Mouse (Mus musculus): ENCODE measurements at regions not wholly inside any gene's neighbourhood (a gene's known extent, or its start where the extent isn't known, plus 50 kb on each side); places are given as distances from the start of the nearest gene placed in this dataset.
A peak's percentile ranks its signal among the peaks of the same experiment; 100 is the strongest.

DNA sequence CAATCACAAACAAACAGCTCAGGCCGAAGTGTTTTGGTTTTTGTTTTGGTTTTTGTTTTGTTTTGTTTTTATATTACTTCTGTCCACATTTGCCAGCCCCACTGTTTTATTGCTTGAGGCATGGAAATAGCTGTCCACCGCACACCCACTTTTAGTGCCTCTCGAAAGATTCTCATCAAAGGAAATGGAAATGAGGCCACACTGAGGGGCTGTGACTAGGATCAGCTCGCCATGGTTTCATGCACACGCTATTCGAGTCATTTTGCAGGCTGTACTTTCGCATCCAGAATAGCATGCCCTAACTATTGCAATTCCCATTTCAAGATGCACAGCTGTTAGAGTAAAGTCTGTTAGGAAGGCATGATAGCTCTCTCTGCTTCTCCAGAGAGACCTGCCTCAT is 1543.4 kb upstream of the Tenm3 start:
- ATAC-seq (ENCODE audit: low TSS enrichment): peak; percentile 62

DNA sequence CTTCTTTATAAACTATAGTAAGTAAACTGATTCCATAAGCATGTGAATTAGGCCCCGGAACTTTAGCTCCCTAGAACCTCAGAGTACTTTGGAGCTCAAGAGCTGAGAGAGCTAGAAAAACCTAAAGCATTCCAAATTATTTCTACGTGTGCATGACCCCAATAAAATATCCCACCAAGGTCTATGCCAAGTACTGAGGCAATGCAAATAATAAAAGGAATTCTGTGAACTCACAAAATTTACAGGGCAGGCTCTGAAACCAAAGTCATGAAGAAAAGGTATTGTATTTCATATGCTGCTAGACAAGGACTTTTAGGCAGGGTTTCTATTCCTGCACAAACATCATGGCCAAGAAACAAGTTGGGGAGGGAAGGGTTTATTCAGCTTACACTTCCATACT is 1539.9 kb upstream of the Tenm3 start:
- ATAC-seq (ENCODE audit: low TSS enrichment): no peak

DNA sequence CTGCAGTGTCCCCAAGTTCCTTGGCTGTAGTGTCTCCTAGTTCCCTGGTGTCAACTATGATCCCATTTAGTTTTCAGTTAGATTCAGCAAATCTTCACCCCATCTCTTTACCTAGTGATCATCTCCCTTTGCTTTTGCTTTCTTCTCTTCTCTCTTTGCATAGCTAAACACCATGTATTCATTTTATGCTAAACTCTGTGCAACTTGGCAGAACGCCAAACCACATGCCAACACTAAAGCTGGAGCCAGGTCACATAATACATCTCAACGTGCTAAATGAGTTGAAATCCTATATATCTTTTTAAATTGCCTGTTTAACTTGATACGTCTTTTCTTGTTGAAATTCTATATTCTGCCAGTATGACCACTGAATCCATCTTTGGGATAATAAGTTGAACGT is 1536.0 kb upstream of the Tenm3 start:
- no peak for ATAC-seq (ENCODE audit: low TSS enrichment)

DNA sequence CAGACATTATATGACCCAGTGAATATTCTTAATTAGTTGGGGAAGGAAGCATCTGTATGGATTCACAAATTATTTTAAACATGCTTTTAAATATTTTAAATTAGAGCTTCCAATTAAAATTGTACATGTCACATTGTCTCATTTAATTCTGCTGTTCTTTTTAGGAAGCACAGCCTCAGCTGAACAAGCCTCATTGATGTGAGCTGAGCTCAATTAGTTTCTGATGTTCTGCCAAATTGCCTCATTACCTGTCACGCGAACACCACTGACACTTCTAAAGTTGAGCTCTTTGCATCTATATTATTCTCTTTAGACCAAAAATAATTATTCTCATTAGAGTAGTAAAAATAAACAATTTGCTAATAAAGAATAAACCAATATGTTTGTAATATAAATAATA is 1530.0 kb upstream of the Tenm3 start:
- ATAC-seq (ENCODE audit: low TSS enrichment): no peak

DNA sequence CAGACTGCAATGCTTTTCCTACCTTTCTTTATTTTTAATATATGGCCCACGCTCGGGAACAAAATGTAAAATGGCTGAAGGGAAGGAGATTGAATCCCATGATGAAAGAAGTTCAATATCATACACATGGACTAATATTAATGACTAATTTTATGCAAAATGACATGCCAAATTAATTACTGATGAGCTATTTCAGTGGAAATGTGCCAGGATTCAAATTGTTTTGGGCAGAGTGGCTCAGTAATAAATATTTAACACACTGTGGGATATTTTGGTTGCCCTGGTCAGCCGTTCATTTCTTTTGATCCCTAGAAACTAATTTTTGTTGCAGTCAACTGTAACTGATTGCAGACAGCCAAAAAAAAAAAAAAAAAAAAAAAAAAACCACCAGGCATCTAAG is 1482.7 kb upstream of the Tenm3 start:
- no peak for ATAC-seq (ENCODE audit: low TSS enrichment)

DNA sequence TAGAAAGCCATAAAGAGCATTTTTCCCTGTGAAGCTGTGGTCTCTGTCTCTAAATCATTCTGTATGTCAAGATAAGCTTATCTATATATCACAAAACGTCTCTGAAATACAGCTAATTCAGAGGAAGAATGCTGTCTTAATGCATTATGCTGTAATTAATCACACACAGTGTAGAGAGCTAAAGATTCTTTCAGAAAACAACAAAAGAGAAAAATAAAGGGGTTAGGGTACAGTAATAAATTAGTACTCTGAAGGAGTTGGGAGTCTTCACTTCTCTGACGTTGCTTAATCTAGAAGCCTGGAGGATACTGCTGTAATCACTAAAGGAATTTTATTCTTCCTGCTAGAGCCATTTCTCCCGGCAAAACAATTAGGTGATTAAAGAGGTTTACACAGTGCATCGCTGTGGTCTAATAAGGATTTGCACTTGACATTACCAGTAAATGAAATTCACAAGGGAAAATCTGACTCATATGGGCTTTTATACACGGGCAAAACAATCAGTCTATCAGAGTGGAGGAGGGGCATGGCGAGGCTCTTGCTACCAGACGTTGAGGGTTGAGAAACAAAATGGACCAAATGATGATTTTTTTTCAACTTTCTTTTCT is 1477.7 kb upstream of the Tenm3 start:
- no peak for ATAC-seq (ENCODE audit: low TSS enrichment)

DNA sequence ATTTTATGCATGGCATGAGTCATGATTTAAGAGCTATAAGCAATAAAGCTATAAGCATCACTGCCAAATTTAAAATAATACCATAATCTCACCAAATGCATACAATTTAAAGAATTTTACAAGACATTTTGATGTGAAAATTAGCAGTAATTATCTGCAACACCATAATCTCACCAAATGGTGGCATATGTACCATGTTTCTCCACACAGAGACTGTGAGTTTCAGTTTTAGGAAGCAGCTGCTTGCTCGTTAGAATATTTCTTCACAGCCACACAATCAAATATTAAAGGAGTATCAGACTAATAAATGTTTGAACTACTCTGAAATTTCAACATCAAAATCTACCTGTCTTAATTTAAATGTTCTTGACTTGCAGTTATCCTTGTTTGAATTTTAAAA is 1472.9 kb upstream of the Tenm3 start:
- ATAC-seq (ENCODE audit: low TSS enrichment): peak; percentile 76; the same call in 1 of the 2 replicates

DNA sequence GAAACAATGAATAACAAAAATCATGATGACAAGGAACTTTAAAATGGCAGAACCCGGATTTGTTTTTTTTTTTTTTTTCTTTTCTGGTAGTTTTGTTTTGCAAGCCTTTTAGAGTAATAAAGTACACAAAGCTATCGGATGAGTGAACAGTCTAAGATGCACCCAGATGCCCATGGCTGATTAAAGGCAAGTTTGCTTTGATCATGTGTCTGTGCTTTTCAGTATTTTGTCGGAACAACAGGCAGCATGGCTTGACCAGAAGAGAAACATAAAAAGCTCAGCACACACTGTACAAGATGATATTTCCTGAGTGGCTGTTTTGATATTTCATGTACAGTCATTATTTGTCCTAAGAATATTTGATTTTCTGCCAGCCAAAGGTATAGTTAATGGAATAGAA is 1466.6 kb upstream of the Tenm3 start:
- ATAC-seq (ENCODE audit: low TSS enrichment): no peak

DNA sequence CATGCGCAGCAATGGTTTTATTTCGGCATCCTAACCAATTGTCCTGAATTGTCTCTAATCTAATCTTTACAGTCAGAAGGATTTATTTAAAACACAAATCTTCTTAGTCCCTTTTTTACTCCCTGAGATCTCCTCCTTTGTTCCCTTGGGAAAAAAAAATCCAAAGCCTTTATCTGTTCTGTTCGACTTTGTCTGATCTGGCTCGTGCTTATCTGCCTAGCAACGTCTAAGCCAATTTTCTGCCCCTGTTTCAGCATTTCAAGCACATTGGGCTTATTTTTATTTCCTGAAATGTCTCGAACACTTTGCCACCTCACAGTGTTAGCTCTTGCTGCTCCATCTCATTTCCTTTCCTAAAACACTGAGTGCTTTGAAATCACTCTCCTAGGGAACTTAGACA is 1456.6 kb upstream of the Tenm3 start:
- ATAC-seq (ENCODE audit: low TSS enrichment): peak; percentile 59

DNA sequence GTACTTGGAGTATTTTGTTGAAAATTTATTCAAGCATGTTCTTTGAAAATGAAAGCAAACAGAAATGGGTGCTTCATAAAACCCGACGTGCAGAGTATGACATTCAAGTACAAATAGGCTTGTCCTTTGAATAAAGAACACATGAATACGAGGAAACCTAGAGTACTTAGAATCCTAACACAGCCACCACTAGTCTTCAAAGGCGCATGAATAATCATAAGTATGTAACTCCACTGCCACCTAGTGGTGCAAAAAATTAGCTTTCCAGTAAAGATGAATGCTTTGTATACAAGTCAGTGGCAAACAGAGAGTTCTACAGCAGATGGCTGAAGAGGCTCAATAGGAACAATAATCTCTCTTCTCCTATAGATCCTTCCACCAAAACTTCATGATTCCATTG is 1449.8 kb upstream of the Tenm3 start:
- peak; percentile 99 for ATAC-seq (ENCODE audit: low TSS enrichment)

DNA sequence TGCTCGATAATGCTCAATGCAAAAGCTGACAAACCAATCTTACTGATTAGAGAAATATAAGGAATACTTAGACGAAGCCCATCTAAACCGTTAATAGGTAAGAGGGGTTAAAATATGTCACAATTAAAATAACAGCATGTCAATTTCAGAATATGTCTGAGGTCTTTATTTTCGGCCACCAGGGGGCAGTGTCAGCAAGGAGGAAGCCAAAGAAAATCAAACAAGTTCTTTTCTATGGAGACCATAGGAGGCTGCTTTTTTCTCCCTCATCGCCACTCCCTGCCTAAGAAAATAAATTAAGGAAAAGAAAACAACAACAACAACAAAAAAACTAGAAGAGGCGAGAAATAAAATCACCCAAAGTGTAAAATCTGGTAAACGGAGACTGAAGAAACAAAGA is 1448.4 kb upstream of the Tenm3 start:
- ATAC-seq (ENCODE audit: low TSS enrichment): peak; percentile 53; the same call in 1 of the 2 replicates

DNA sequence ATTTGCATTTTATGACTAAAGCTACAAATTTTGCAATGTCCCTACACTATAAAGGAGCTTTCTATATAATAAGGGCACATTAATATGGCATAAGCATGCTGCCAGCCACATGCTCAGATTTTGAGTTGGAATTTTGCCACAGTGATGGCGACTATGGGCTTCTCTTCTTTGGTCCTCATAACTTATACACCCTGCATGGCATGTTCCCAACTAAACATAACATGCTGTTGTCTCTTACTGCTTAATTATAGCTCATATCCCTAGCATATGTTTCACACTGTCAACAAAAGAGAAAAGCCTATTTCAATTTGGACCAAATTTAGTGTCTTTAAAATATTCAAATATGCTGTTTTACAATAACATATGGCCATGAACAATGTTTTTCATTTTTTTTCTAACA is 1432.6 kb upstream of the Tenm3 start:
- ATAC-seq (ENCODE audit: low TSS enrichment): peak; percentile 72; the same call in 1 of the 2 replicates

DNA sequence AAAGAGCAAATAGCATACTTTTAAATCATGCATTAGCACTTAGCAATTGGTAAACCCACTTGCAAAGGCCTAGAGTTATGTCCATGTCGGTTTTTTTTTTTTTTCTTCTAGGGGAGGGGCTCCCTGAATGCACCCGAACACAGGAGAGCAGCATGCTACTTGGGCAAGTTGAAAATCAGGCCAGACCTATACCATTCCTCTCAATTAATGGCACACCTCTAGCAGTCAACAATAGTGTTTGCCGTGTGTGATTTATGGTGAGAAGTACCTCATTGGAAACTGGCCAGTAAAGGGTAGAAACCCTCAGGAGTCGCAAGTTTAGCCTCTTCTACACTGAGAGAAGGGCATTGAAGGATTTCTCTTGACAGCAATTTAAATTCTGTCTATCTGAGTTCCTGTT is 1421.0 kb upstream of the Tenm3 start:
- no peak for ATAC-seq (ENCODE audit: low TSS enrichment)

All from frontal cortex, adult (tissue).